Mouse (Mus musculus): ENCODE measurements around the gene Glrb.
A peak's percentile ranks its signal among the peaks of the same experiment; 100 is the strongest.

Glrb gene

DNA sequence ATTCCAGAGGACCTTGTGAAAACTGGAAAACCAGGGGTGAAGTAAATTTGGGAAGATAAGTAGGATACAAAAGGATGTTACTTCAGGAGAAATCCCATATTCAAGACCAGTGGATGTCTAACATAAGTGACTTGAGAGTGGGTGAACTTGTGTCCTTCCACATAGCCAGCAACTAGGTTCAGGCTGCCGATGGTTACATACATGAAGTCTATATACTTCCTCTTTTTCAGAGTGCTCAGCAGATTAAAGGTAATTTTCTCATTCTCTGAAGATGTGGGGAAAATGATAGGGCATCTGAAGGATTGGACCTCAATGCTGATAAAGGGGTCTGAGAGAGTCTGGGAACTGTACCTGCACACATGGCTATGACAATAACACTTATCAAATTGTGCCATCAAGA, 89.5 kb downstream of the Glrb start:
- no peak for DNase-seq (ENCODE audit: low read depth, low spot score)

DNA sequence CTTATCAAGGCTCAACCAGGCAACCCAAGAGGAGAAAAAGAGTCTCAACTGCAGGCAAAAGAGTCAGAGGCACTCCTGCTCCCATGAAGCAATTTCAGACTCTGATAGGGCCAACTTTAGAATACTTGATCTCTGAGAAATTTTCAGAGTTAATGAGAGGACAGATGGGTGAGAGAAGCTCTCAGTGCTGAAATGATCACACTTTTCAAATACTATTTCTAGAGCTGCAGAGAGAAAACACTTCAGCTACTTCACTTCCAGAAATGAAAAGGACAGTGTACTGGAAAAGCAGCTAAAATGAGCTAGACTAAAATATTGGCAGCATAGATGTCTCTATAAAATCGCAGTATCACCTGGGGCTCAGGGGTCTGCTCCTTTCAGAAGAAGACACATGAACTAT, 94.8 kb downstream of the Glrb start:
- DNase-seq (ENCODE audit: low read depth, low spot score) = no peak

DNA sequence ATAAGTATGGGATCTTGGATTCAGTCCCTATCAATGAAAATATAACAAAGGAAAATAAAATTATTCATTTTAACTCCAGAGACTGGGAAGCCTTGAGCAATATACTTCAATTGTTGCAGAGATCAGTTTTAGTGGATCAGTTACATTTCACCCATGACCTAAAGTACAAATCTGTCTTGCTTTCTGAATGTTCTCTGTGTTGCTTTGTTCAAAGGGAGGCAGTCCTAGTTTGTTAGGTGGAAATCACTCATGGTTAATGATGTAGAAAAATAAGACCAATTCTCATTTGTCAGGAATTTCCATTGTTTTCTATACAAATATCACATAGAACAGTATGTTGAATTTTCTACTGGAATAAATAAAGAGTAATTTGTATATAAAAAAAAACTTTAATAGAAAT, 99.7 kb downstream of the Glrb start:
- DNase-seq (ENCODE audit: low read depth, low spot score) = no peak

DNA sequence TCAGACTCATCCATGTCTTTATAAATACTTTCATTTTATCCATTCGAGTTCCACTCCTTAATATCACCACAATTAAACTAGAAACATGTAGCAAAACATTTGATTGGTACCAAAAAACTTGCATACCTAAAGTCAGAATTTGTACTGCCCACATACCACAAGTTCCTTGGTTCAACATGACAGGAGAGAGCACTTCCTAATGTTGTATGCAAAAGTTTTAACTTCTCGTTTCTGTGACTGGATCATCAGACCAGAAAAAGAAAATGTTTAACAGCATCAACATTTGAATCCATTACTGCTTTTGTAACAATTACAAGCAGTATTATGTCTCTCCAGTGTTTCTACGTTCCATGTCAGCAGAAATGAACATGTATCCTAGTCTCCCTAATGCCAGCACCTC, 101.2 kb downstream of the Glrb start:
- no peak for DNase-seq (ENCODE audit: low read depth, low spot score)

DNA sequence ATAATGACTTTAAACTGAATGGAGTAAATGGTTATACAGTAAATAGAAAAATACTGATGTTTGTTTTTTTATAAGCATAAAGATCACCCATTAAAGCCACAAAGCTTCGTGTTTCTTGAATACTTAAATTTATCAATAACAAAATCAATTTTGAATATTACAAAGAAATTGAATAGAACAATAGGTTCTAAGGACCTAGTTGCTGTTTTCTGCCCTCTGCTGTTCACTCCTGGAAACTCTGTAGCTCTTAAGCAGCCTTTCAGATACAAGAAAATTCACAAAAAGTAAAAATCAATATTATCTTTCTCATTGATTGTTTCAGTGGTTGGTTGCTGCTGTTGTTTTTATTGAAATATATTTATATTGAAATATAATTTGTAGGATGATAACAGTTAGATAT, 108.1 kb downstream of the Glrb start:
- no peak for DNase-seq (ENCODE audit: low read depth, low spot score)

DNA sequence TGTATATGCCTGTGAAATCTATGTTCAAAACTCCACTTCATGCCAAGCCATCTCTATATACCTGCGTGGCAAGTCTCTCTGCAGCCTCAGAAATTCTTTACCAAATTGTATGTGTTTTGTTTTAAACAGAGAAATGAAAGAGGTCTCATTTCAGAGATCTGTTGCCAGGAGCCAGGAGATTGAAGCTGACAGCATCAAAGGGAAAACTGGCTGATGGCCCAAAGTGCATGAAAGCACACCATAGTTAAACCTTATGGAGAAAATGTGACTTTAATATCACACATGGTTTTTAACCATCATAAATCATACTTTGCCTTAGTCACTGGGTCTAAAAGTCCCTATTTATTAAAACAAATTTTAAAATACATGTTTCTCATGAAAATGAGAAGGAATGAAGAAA, 109.6 kb downstream of the Glrb start:
- no peak for DNase-seq (ENCODE audit: low read depth, low spot score)

DNA sequence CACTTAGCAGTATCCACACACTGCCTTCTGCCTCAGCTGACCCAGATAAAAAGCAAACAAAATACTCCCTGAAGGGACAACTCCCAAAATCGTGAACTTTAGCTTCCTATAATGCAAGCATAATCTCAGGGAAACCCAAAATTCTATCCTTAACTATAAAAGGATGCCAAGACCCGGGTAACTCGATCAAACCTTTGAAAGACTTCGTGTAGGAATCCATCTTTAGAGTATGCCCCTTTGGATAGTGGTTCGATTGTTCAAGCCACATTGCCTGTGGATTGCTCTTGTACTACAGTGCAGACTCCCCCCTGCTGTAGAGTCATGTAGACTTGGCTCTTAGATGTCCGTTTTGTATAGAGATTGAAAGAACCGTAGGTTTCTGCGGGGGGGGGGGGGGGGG, 110.2 kb downstream of the Glrb start:
- no peak for DNase-seq (ENCODE audit: low read depth, low spot score)

DNA sequence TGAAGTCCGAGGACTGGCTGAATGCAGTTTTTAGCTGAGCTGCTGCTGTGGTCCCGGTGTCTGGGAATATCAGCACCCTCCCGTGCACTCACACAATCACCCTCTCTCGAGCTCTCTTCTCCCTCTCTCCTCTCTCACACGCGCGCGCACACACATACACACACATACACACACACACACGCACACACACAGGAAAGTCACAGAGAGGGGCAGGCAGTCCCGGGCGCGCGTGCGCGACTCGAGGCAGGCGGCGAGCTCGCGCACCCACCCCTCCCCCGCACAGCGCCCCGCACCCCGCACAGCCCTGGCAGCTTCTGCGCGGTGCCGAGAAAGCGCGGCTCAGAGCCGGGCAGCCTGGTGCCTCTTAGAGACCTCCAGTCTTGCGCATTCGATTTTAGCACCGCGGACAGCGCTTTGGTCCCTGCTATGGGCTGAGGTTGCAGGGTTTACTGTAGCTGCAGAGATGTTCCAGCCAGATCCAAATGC, 110.8 kb downstream of the Glrb start, which contains the start of gene Gria2:
Gria2 (minus strand) TSS at position 240 of the 486 bp plus-strand sequence.
- DNase-seq (ENCODE audit: low read depth, low spot score) = peak; percentile 1

DNA sequence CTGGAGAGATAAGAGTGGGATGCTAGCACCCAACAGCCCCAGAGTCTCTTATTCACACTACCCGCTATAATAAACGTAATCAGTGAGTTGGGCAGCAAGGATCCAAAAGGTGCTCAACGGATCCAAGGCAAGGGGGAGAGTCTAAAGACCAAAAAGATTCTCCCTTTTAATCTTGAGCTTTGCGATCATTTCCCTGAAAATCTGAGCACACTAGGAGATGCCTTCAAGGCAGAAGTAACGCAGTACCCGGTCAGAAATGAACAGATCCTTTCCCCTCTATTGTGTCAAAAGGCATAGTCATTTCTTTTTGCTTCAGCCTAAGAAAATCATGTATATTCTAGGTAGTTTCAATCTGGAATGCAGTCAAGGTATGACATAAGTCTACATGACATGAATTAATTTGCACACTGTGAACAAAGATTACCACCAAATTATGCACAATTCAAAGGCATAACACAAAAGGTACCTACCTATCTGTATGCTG, 111.6 kb downstream of the Glrb start:
- DNase-seq (ENCODE audit: low read depth, low spot score) = no peak

DNA sequence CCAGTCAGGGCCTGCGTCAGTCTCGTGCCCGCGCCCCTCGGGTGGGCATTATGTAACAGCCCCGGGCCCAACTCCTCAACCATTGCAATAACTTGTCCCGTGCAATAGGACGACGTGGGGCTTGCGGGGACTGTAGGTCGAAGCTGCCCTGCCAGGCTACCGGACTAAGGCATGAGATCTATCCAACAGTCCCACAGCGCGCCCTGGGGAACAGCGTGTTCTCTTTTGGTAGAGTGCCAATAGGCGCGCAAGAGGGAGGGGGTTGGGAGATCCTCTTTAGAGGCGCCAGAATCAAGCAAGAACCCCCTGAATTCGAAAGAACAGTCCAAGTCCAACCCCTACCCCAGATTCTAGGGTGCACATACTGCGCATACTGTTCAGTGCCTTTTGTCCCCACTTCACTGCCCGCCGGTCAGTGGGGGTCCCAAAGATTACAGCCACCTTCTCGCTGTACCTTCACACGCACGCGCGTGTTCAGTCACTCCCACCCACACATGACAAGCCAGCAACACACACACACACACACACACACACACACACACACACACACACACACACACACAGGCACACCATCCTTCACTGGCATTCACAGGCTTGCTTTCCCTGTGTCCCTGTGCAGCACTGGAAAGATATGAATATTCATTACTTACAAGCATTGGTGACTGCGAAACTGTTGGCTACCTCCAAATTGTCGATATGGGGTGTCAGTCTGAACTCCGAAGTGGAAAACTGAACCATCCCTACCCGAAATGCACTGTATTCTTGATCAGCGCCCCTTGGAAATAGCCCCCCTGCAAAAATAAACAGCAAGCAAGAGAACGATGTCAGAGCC, 112.2 kb downstream of the Glrb start:
- DNase-seq (ENCODE audit: low read depth, low spot score) = no peak

DNA sequence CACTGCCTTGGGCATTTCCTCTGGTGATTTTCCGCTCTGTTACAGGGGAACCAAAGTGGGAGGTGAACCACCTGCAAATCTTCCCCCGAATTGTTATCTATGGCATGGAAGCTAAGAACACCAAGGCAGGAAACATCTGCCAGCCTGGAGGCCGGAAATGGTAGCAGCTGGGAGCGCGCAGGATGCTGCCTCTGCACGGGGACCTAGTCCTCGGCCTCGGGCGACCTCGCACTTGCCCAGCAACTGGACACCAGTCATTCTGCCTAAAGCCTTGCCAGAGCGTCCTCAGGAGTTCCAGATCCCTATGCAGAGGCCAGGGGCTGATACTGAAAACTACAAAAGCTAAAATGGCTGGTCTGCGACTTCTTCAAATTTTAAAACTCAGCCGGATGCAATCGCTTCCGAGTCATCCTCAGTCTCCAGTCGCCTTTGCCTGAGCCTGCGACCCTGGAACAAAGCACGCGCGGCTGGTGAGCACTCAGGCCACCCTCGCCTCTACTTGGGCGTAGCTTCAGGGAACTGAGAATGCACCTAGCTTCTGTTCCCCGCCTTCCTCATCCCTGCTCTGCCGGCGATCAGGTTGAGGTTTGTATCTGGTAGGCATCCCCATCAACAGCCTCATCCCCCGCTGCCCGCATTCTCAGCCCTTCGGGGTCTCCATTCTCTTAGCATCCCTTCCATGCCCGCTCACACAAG, 113.0 kb downstream of the Glrb start:
- peak; percentile 4 for DNase-seq (ENCODE audit: low read depth, low spot score)

DNA sequence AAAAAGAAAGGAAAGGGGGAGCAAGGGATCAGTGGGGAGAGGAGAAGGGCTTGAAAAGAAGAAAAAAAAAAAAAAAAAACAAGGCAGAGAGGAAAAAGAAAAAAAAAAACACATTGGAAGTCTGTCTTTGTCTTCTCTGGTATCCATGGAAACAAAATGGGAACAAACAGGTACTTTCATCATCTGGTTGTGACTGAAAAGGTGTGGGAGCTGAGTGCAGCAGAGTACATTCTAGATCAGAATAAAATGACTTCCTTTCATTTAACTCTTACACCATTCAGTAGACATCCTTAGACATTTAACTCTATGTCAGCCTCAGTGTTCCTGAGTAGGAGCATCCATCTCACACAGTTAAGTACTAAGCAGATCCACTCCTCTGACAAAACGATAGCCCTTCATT, 115.5 kb downstream of the Glrb start:
- no peak for DNase-seq (ENCODE audit: low read depth, low spot score)

DNA sequence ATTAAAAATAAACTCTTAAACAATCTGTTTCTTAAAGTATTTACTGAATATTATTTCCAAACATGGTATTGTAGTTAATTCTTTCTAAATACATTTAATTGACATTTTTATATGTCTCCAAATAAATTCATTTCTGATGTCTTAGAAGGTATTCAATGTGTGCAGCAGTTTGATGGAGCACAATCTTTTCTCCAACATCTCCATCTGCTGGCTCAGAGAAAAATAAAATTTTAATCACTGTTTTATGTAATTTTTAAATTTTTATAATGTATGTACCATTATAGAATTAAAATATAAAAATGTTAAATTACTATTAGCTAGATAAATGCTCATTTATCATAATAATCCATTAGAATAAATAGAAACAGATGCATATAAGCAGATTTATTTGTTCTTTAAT, 116.7 kb downstream of the Glrb start:
- DNase-seq (ENCODE audit: low read depth, low spot score) = no peak

DNA sequence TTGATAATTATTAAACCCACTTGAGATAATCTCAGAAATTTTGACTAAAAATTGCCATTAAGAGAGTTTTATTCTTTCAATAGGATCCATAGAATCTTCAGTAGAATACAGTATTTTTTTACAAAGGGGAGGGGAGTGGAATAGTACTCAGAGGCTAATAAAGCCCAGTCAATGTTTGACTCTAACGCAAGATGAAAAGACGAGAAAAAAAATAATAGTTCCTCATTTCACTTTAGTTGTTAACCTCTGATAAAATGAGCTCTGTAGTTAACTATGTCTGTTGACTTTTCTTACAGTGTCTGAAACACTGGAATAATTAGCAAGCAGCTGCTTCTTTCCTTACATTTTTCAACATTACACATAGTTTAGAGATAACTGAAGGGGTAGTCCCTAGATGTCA, 118.2 kb downstream of the Glrb start:
- DNase-seq (ENCODE audit: low read depth, low spot score) = no peak
